Mouse (Mus musculus) layer of hippocampus, adult 18-20 months (tissue): ENCODE data around the gene Nup62. TPM values are rescaled to one million over a fixed set of nuclear protein-coding genes. Genes with fewer than 3 reads are reported as not detected.

Source experiments
- DNase-seq, 2 experiments: peaks; one replicate each; pipeline ENCODE4 v3.0.0; 2022; ENCODE audit warnings: low spot score in 2 of 2
- long read RNA-seq: library from polyadenylated mRNA; stranded (forward); transcript quantifications from one replicate; pipeline ENCODE4 v2.0.0, GENCODE M21; 2021
- total RNA-seq, 2 experiments: library from RNA; stranded (reverse); gene quantifications; 2 replicates each; pipeline ENCODE4 v1.2.3; 2021

Nup62 gene
- total RNA-seq, result 10 to 100 TPM; 30.7 to 32.7 TPM
- long read RNA-seq, transcript Nup62-201 (2 exons, 2,722 nt), result major isoform, 13 of 13 reads
- long read RNA-seq, partial matches to known transcripts, result 0 of 13 reads
- long read RNA-seq, other reads (novel, unspliced or antisense), result 0 of 13 reads

DNA sequence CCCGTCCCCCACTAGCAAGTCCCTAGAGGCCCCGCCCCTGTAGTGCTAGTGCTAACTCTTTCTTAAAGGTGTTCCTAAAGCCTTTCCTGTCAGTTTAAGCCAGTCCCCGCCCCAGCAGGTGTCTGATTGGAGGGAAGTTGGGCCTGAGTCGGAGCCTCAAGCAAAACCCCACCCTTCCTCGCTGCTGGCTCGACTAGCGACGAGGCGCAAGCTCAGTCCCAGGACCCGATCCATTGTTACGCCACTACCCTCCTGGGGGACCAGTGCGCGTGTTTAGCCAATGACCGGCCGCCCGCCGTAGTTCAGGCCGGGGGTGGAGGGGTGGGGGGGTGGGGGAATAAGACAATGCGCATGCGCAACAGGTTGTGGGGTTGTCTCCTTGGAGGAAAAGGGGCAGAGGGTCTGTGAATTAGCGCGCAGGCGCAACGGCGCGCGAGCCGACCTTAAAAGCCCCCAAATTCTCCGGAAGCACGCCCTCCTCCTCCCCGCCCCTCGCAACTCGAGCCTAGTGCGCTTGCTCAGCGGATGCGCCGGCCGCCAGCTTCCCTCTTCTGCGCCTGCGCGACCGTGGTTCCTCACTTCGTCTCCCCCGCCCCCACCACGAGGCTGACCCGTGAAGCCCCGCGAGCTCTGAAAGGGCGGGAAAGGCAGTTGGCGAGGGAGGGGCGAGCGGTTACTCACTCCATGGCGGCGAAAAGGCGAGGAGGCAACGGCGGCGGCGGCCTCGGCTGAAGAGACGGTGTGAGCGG lies at the start of gene Nup62, which contains the start of gene Il4i1:
Gene Nup62 (plus strand): TSS at position 368 of the 749 bp plus-strand sequence.
Gene Il4i1 (plus strand): TSS at position 667 of the 749 bp plus-strand sequence.
- peak; percentile 97 to 98 for DNase-seq

GRCm38 (mm10) chr7:44768129-44768528 lies 47.8 kb upstream of the Nup62 start:
- DNase-seq, result no peak

DNA sequence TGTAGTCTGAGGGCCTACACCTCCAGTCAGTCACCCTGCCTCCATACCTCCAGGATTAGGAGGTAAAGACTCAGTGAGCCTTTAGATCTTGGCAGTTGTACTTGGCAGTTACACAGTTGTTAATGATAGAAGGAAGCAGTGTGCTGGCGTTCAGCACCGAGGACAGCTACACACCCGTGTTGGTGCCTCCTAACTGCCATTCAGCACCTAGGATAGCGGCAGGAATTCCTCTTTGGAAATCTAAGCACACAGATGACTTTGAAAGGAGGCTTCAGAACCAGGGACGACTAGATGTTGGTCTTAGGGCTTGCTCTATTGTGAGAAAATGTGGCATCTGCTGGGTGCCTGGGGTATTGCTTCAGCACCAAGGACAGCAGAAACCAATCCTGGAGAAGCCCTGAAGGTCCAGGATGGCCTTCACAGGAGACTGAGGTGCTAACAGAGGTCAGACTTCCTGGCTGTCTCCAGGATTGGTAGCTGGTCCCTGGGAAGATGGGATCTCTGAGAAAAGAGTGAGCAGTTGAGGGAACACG lies 45.8 kb upstream of the Nup62 start:
- peak in 1 of 2 experiments; percentile 9 for DNase-seq

DNA sequence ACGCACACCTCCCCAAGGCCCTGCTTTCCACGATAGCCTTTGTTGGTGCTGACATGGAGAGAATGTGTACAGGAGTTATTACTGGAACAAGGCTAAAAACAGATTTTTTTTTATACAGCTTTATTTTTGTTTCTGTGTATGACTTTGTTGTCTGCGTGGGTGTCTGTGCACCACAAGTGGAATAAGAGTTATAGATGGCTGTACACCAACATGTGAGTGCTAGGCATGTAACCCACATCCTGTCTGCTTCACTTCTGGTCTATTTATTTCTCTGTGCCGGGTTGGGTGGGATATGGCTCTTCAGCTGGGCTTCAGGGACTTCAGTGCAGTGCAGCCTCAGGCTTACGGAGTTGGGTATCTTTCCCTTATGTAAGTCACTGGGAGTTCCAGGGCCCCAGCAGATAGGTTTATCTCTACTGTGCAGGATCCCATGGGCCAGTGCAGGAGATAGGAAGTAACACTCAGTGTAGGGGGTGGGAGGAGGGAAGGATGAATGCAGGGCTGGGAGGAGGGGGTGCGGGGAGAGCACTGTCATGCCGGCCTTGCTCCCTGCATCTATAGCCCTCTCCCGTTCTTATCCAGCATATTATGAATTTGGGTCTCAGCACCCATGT lies 43.2 kb upstream of the Nup62 start:
- DNase-seq, result peak in 1 of 2 experiments; percentile 9

DNA sequence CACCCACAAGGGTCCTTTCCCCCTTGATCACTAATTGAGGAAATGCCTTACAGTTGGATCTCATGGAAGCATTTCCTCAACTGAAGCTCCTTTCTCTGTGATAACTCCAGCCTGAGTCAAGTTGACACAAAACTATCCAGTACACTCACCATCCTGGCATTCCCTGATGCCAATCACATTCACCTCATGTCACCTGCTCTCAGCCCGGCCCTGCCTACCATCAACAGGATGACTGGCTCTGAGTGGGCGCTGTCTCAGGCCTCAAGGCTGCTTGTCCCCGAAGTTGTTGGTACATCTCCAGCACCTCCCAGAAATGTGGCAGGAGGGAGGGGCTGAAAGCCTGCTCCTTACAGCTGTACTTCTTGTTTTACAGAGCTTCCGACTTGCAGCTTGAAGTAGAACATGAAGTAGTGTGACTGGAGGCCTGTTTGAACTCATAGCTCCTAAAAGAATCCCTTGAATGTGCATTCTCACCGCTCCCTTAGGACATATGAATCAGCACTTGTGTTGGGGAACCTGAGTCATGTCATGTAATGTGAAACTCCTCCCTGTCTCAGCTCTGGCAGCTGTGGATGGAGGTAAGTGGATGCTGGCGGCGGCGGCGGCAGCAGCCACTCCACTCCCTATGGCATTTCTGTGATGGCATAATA lies 38.9 kb upstream of the Nup62 start:
- DNase-seq, result peak in 1 of 2 experiments; percentile 2

DNA sequence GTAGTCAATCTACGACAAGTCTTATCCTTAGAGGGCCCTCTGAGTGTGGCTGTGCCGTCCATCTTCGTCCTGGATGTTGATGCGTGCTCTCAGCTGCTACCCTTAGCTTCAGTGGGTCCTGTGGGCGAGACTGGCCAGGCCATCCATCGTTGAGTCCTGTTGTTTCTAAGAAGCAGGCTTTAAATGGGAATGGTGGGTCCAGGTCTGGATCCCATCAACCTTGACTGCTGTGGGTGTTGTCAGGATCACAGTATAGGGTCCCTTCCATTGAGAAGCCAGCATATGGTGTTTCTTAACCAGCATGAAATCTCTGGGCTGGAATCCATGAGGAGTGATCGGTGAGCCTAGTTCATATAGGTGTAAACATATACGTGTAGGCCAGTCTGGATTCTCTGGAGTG lies 35.8 kb upstream of the Nup62 start:
- DNase-seq, result no peak

GRCm38 (mm10) chr7:44789531-44789930 lies 26.4 kb upstream of the Nup62 start:
- DNase-seq, result no peak

- DNase-seq, result no peak
Measured at GRCm38 (mm10) chr7:44790066-44790465, 25.8 kb upstream of the Nup62 start.

- no peak for DNase-seq
Measured at GRCm38 (mm10) chr7:44792781-44793180, 23.1 kb upstream of the Nup62 start.

- DNase-seq, result no peak
Measured at GRCm38 (mm10) chr7:44808927-44809326, 7.0 kb upstream of the Nup62 start.

DNA sequence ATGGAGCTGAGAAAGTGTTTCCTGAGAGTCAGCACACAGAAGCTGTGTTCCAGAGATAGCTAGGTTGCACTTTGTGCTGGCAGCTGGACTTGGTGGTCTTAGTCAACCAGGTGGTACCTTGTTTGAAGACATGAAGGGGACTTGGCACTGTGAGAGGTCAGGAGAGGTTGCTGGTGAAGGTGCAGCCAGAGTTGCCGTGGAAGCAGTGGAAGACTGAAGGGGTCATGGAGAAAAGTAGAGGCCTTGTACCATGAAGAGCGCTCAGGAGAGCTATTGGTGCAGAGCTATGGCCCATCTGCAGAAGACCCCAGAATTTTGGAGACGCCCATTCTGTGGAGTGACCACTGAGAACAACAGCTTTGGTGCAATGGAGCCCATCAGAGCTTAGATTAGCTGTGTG lies 6.4 kb upstream of the Nup62 start:
- DNase-seq, result no peak

DNA sequence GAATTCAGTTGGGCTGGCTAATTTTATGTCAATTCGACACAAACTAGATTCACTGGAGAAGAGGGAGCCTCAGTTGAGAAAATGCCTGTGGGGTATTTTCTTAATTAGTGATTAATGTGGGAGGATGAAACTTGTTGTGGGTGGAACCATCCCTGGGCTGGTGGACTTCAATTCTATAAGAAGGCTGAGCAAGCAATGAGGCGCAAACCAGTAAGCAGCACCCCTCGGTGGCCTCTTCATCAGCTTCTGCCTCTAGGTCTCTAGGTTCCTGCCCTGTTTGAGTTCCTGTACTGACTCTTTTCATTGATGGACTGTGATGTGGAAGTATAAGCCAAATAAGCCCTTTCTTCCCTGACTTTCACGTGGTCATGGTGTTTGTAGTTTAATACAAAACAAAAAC lies 5.5 kb upstream of the Nup62 start:
- no peak for DNase-seq

- no peak for DNase-seq
Measured at GRCm38 (mm10) chr7:44810819-44811557, 4.9 kb upstream of the Nup62 start.

- DNase-seq, result no peak
Measured at GRCm38 (mm10) chr7:44812651-44813325, 3.1 kb upstream of the Nup62 start.

DNA sequence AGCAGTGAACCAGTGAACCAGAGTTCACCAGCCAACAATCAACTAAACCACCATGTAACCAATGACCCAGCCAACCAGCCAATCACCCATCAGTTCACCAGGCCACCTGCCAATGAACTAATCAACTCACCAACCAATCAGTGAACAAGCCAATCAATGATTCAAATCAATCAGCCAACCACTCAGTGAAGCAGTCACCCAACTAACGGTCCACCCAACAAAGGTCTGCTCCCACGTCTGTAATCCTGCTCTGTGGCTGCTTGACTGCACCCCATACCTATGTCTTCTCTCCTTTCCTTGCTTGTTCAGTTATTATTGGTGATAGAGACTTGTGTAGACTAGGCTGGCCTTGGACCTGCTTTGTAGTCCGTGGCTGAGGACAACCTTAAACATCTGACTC lies 1.9 kb upstream of the Nup62 start:
- no peak for DNase-seq

DNA sequence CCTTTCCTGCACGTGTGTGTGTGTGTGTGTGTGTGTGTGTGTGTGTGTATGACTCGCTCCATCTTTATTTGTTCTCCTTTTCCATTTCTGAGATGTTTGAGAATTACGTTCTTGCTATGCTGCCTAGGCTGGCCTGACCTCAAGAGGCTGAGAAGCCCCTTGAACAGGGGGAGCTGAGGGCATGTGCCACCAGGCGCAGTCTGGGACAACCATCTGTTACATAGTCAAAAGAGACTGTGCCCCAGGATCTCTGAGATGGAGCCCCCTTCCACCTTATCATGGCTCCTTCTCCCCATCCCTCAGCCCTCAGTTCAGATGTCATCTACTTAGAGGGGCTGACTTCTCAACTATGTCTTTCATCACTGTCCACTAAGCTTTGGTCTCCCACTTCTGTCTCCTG lies 1.5 kb upstream of the Nup62 start:
- no peak for DNase-seq

DNA sequence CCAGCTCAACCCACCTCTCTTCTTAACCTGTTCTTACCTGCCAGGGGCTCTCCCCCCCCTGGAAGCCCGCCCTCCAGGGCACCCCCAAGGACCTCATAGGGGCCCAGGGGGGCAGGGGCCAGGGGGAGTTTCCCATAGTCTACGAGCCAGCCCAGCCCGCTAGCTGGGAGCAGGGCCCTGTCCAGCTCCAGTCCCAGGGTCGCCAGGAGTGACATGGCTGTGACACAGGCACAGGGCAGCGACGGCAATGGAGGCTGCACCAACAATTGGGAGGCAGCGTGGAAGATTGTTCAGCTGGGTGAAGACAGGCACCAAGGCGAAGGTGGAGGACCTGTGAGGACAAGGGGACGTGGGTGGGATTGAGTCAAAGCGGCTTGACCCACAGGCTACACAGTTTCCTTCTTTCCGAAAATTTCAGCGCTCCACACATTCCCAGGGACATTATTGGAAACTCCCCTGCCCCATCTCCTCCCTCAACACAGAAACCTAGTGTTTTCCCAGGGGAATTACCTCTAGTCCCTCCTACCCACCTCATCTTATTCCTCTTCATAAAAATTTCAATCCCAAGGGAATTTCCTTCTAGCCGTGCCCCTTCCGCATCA lies 835 bp upstream of the Nup62 start:
- no peak for DNase-seq

- no peak for DNase-seq
Measured at GRCm38 (mm10) chr7:44816470-44817021, 658 bp downstream of the Nup62 start, which contains the start of gene Atf5. Gene Atf5 (minus strand): TSS chr7:44816658.

GRCm38 (mm10) chr7:44817441-44817840 lies 1.6 kb downstream of the Nup62 start:
- DNase-seq, result peak in 1 of 2 experiments; percentile 2

GRCm38 (mm10) chr7:44818164-44818563 lies 2.3 kb downstream of the Nup62 start:
- DNase-seq, result peak in 1 of 2 experiments; percentile 65
